ENCODE assay signal across 13 mouse cellular contexts in the genomic region with DNA sequence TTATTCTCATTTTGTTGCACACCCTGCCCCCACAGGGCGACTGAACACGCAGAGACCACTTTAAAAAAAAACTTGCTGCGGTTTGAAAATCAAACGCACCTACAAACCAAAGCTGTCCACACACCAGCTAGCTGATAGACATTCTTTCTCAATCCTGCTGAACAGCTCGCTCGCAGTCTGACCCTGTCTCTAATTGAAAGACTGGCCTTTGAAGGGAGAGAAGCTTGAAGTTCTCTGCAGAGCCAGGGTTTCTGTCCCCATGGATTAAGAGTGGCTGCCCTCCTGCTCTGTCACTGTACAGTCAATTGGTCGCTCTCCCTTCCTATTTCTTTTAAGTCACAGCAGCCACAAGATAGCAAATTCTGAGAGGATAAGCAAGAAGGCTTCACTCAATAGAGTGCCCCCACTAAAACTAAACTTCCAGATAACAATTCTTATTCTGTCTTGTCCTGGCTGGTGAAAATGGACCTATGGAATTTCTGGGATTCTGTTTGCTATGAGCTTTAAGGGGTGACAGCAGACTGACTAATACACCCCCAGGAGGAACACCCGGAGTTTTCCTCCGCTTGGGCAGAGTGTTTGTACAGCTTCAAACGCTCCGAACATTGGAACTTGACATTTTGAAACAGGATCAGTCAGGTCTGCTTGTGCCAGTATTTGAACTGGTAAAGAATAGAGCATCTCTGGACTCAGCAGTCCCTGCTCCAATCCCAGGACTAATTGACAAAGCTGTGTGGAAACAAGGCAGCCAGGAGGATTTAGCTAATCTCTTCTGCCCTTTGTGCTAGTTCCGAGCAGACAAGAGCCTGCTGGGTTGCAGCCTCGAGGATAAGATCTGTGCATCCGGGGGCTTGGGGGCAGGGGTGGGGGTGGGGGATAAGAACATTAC.
DNase-seq lines count a peak whose midpoint lies in the region; ATAC-seq and TF ChIP-seq lines count a peak whose summit lies in the region.
"Had no signal": no experiment of that assay in that cellular context is flagged by ENCODE, and none has a peak within 500 bp of the region (broad histone marks: within the 10 kb centered on the region; RNA-seq: fewer than 3 reads in every experiment).

No protein-coding gene starts in this region.

- TF ChIP-seq EP300 in liver, postnatal 0 days (IDR thresholded peaks at IDR 0.05; ENCODE audit: low read depth), result no peak

- no peak for TF ChIP-seq CTCF in liver, postnatal 0 days (IDR thresholded peaks at IDR 0.05; ENCODE audit: low read depth)

- H3K36me3 ChIP-seq in heart, embryonic 10.5 days, result no peaks in the 10 kb centered on the region
- H3K36me3 ChIP-seq in embryonic facial prominence, embryonic 10.5 days (replicated peaks), result no peaks in the 10 kb centered on the region
- H3K36me3 ChIP-seq in liver, postnatal 0 days (replicated peaks; ENCODE audit: insufficient read depth, low read length), result no peaks in the 10 kb centered on the region
- H3K36me3 ChIP-seq in intestine, embryonic 16.5 days (ENCODE audit: control insufficient read depth, insufficient read depth, low read length), result no peaks in the 10 kb centered on the region
- H3K36me3 ChIP-seq: intestine, embryonic 15.5 days; neural tube, embryonic 13.5 days had no signal

- DNase-seq in heart, embryonic 10.5 days (ENCODE audit: low spot score), result no peak
- no peak for DNase-seq in heart, postnatal 25 days (ENCODE audit: low spot score)
- DNase-seq in 3T3-L1 (ENCODE audit: low read depth, low spot score), result peak; percentile 40
- DNase-seq in embryonic facial prominence, embryonic 10.5 days (ENCODE audit: low spot score), result peak; percentile 45
- DNase-seq in liver, postnatal 0 days, result no peak
- DNase-seq: adrenal gland, adult 8-10 months; right cerebral cortex, postnatal 4 days had no signal

- peak overlapping the region; percentile 56 for H3K27ac ChIP-seq in heart, embryonic 10.5 days
- H3K27ac ChIP-seq in embryonic facial prominence, embryonic 10.5 days (replicated peaks), result peak overlapping the region; percentile 31; the same call in 1 of the 2 replicates
- H3K27ac ChIP-seq in liver, postnatal 0 days (ENCODE audit: low read depth), result peak overlapping the region; percentile 76; the same call in 1 of the 2 replicates
- H3K27ac ChIP-seq in intestine, embryonic 16.5 days (ENCODE audit: low read length), result no peak overlapping the region
- H3K27ac ChIP-seq: intestine, embryonic 15.5 days; layer of hippocampus, adult 2 months; neural tube, embryonic 13.5 days had no signal

- no peak overlapping the region for H3K4me2 ChIP-seq in liver, postnatal 0 days (ENCODE audit: low read depth, low read length)
- no peak overlapping the region for H3K4me2 ChIP-seq in intestine, embryonic 16.5 days (ENCODE audit: low read depth, low read length)
- H3K4me2 ChIP-seq: intestine, embryonic 15.5 days; neural tube, embryonic 13.5 days had no signal

- H3K9me3 ChIP-seq in heart, embryonic 10.5 days, result no peaks in the 10 kb centered on the region
- H3K9me3 ChIP-seq in embryonic facial prominence, embryonic 10.5 days, result no peaks in the 10 kb centered on the region
- no peaks in the 10 kb centered on the region for H3K9me3 ChIP-seq in liver, postnatal 0 days (ENCODE audit: low read length)
- H3K9me3 ChIP-seq in intestine, embryonic 16.5 days (ENCODE audit: control insufficient read depth, low read length), result no peaks in the 10 kb centered on the region
- H3K9me3 ChIP-seq: intestine, embryonic 15.5 days; neural tube, embryonic 13.5 days had no signal

- H3K27me3 ChIP-seq in heart, embryonic 10.5 days (ENCODE audit: insufficient read depth, poor library complexity, severe bottlenecking), result no peaks in the 10 kb centered on the region
- no peaks in the 10 kb centered on the region for H3K27me3 ChIP-seq in embryonic facial prominence, embryonic 10.5 days (replicated peaks; ENCODE audit: low read depth, poor library complexity, severe bottlenecking)
- H3K27me3 ChIP-seq in liver, postnatal 0 days (ENCODE audit: insufficient read depth, low read length), result no peaks in the 10 kb centered on the region
- no peaks in the 10 kb centered on the region for H3K27me3 ChIP-seq in intestine, embryonic 16.5 days (replicated peaks; ENCODE audit: control insufficient read depth, insufficient read depth, low read length)
- H3K27me3 ChIP-seq: intestine, embryonic 15.5 days; neural tube, embryonic 13.5 days had no signal

- WGBS in heart, embryonic 10.5 days, result 26% methylated on average over 14 of the region's 14 CpGs
- 26% methylated on average over 14 of the region's 14 CpGs for WGBS in embryonic facial prominence, embryonic 10.5 days
- 39% methylated on average over 14 of the region's 14 CpGs for WGBS in liver, postnatal 0 days (ENCODE audit: insufficient replicate concordance)
- WGBS in intestine, embryonic 16.5 days, result 40% methylated on average over 14 of the region's 14 CpGs

- ATAC-seq in liver, postnatal 0 days, result peak; percentile 67
- ATAC-seq in granulocyte monocyte progenitor cell, adult 5-6 weeks (replicated peaks; ENCODE audit: poor library complexity, severe bottlenecking), result no peak
- ATAC-seq in cerebellum, adult (ENCODE audit: insufficient number of reproducible peaks, low FRiP score, low TSS enrichment), result no peak
- no peak for ATAC-seq in intestine, embryonic 16.5 days

- no peak overlapping the region for H3K9ac ChIP-seq in liver, postnatal 0 days (replicated peaks)
- no peak overlapping the region for H3K9ac ChIP-seq in intestine, embryonic 16.5 days (ENCODE audit: low read depth, low read length)
- H3K9ac ChIP-seq: intestine, embryonic 15.5 days; neural tube, embryonic 13.5 days had no signal

- no peak overlapping the region for H3K4me3 ChIP-seq in heart, embryonic 10.5 days
- H3K4me3 ChIP-seq in embryonic facial prominence, embryonic 10.5 days, result no peak overlapping the region
- H3K4me3 ChIP-seq in liver, postnatal 0 days (ENCODE audit: low read depth, low read length), result no peak overlapping the region
- H3K4me3 ChIP-seq in intestine, embryonic 16.5 days (ENCODE audit: low read length), result no peak overlapping the region
- H3K4me3 ChIP-seq: intestine, embryonic 15.5 days; layer of hippocampus, adult 2 months; neural tube, embryonic 13.5 days had no signal

- H3K4me1 ChIP-seq in heart, embryonic 10.5 days, result peaks cover 26% of the 10 kb centered on the region
- peaks cover 26% of the 10 kb centered on the region for H3K4me1 ChIP-seq in embryonic facial prominence, embryonic 10.5 days
- H3K4me1 ChIP-seq in liver, postnatal 0 days (ENCODE audit: insufficient read depth), result peaks cover 12% of the 10 kb centered on the region
- H3K4me1 ChIP-seq in intestine, embryonic 16.5 days (ENCODE audit: control insufficient read depth, insufficient read depth, low read length), result peaks cover 4% of the 10 kb centered on the region; the same call in 1 of the 2 replicates

- intact Hi-C loops in heart, postnatal 25 days (cut with DNase I), result no loop called here

Comparison
In these comparisons a context has a peak if more than half of its experiments do, and no peak if none do; other contexts are left out.
1. DNase-seq: peak in 3T3-L1 (single experiment) and embryonic facial prominence, embryonic 10.5 days (single experiment); none in heart, embryonic 10.5 days (single experiment), heart, postnatal 25 days (single experiment) and liver, postnatal 0 days (single experiment).